Mouse (Mus musculus) spleen, adult 2 months (tissue): ENCODE data around the gene Eif4g1.

ENCODE experiments used
- CTCF ChIP-seq: fragments of 200-500 bp; IDR thresholded peaks from 2 replicates; pipeline ENCODE4 v1.5.1; 2011; ENCODE audit warnings: mild to moderate bottlenecking, inconsistent platforms; ENCODE audit not compliant: insufficient read depth, insufficient read length, insufficient replicate concordance; ENCODE audit errors: extremely low read depth
- POLR2A ChIP-seq: fragments of 200-500 bp; IDR thresholded peaks from 2 replicates; pipeline ENCODE4 v1.6.1; 2011; ENCODE audit warnings: low read depth, low read length, inconsistent platforms

- TF ChIP-seq CTCF (no peak), POLR2A (no peak)
Observed at GRCm38 (mm10) chr16:20731688-20732087, 63.6 kb downstream of the Eif4g1 start.
